Mouse (Mus musculus): Measurements from ENCODE around the gene Taf7l. TPM values are rescaled to one million over a fixed set of nuclear protein-coding genes. Genes with fewer than 3 reads are reported as not detected.

Taf7l gene
- polyA plus RNA-seq, 1 experiment from 2014 or later: 0.27 TPM

GRCm38 (mm10) chrX:134420097-134420496 is 56.2 kb downstream of the Taf7l start:
- Histone ChIP-seq H3K4me1 (no peaks in the 10 kb centered on the region), H3K27ac (no peak overlapping the region), H3K36me3 (no peaks in the 10 kb centered on the region), H3K9me3 (no peaks in the 10 kb centered on the region), H3K9ac (no peak overlapping the region), H3K4me2 (replicated peaks) (no peak overlapping the region), H3K27me3 (no peaks in the 10 kb centered on the region), H3K4me3 (no peak overlapping the region)
- WGBS: 87% methylated on average over 5 of the region's 5 CpGs
- no peak for ATAC-seq (ENCODE audit: insufficient number of reproducible peaks, insufficient read depth, low FRiP score, low TSS enrichment)

GRCm38 (mm10) chrX:134412096-134412495 is 64.2 kb downstream of the Taf7l start:
- 91% methylated on average over 1 of the region's 1 CpGs for WGBS
- Histone ChIP-seq H3K4me1 (no peaks in the 10 kb centered on the region), H3K36me3 (no peaks in the 10 kb centered on the region), H3K4me2 (replicated peaks) (no peak overlapping the region), H3K9me3 (no peaks in the 10 kb centered on the region), H3K9ac (no peak overlapping the region), H3K27ac (no peak overlapping the region), H3K4me3 (no peak overlapping the region), H3K27me3 (0 out of 2 replicates have a peak, but pooled peaks cover 4% of the 10 kb centered on the region)
- ATAC-seq (ENCODE audit: insufficient number of reproducible peaks, insufficient read depth, low FRiP score, low TSS enrichment): no peak

Other genes with a start within 250 kb of the Taf7l start
- 10.3 and 11.5 TPM in 2 replicates for gene Trmt2b, start 199.5 kb downstream of the Taf7l start, polyA plus RNA-seq (2016; fragmentation: Nextera tagmentation; extraction: Ambion mirVana)
- 16.2 and 17.7 TPM in 2 replicates for gene Tmem35a, start 181.3 kb downstream of the Taf7l start, polyA plus RNA-seq (2016; fragmentation: Nextera tagmentation; extraction: Ambion mirVana)
- 24.8 and 26.5 TPM in 2 replicates for gene Cenpi, start 168.4 kb downstream of the Taf7l start, polyA plus RNA-seq (2016; fragmentation: Nextera tagmentation; extraction: Ambion mirVana)
- gene Drp2, start 71.9 kb downstream of the Taf7l start, polyA plus RNA-seq (2016; fragmentation: Nextera tagmentation; extraction: Ambion mirVana): 5.0 and 5.2 TPM in 2 replicates
- gene Timm8a1, start 65.4 kb upstream of the Taf7l start, polyA plus RNA-seq (2016; fragmentation: Nextera tagmentation; extraction: Ambion mirVana): 63.8 and 65.0 TPM in 2 replicates
- 0.96 and 1.8 TPM in 2 replicates for gene Btk, start 107.1 kb upstream of the Taf7l start, polyA plus RNA-seq (2016; fragmentation: Nextera tagmentation; extraction: Ambion mirVana)
- 353 and 360 TPM in 2 replicates for gene Rpl36a, start 109.2 kb upstream of the Taf7l start, polyA plus RNA-seq (2016; fragmentation: Nextera tagmentation; extraction: Ambion mirVana)
- gene Gla, start 124.6 kb upstream of the Taf7l start, polyA plus RNA-seq (2016; fragmentation: Nextera tagmentation; extraction: Ambion mirVana): 4.7 and 4.8 TPM in 2 replicates
- gene Hnrnph2, start 124.7 kb upstream of the Taf7l start, polyA plus RNA-seq (2016; fragmentation: Nextera tagmentation; extraction: Ambion mirVana): 160 and 174 TPM in 2 replicates
- gene Armcx4, start 210.0 kb upstream of the Taf7l start, polyA plus RNA-seq (2016; fragmentation: Nextera tagmentation; extraction: Ambion mirVana): 6.2 and 7.0 TPM in 2 replicates
- gene Armcx1, start 241.5 kb upstream of the Taf7l start, polyA plus RNA-seq (2016; fragmentation: Nextera tagmentation; extraction: Ambion mirVana): 63.2 and 68.7 TPM in 2 replicates

Measured in embryonic facial prominence, embryonic 12.5 days (tissue).